ENCODE assay signal across 14 mouse cellular contexts in the genomic region with DNA sequence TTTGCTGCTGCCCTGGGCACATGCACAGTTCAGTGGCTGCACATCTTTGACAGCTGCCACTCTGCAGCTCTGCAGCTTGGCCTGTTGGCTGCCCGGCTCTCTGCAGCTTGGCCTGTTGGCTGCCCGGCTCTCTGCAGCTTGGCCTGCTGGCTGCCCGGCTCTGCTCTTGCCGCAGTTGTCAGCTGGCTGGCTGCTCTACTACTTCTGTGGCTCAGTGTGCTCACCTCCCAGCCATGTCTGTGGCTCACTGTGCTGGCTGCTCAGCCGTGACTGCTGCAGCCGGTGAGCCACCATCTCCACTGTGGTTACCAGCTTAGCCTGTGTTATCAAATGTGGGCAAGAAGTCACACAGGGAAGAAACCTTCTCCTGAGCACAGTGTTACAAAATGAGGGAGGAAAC. TPM values are rescaled to one million over a fixed set of nuclear protein-coding genes. Genes with fewer than 3 reads are reported as not detected.
DNase-seq lines count a peak whose midpoint lies in the region; TF ChIP-seq lines count a peak whose summit lies in the region.
"Had no signal": no experiment of that assay in that cellular context is flagged by ENCODE, and none has a peak within 500 bp of the region (broad histone marks: within the 10 kb centered on the region; RNA-seq: fewer than 3 reads in every experiment).

No protein-coding gene starts in this region.

- H3K27me3 ChIP-seq in cerebellum, adult 2 months (ENCODE audit: control insufficient read depth, insufficient read depth, low read length) = no peaks in the 10 kb centered on the region
- H3K27me3 ChIP-seq in heart, adult 2 months (ENCODE audit: control insufficient read depth, insufficient read depth, low read length) = no peaks in the 10 kb centered on the region
- H3K27me3 ChIP-seq: embryonic facial prominence, embryonic 12.5 days; neural tube, embryonic 13.5 days had no signal

- no peaks in the 10 kb centered on the region; the same call in 1 of the 2 replicates for H3K36me3 ChIP-seq in heart, adult 2 months (ENCODE audit: control insufficient read depth, insufficient read depth, low read length)
- H3K36me3 ChIP-seq: embryonic facial prominence, embryonic 12.5 days; neural tube, embryonic 13.5 days had no signal

- H3K27ac ChIP-seq in cerebellum, adult 2 months (ENCODE audit: insufficient read depth, low read length) = 0 out of 2 replicates have a peak overlapping the region, but pooled peaks have one; percentile 29
- no peak overlapping the region for H3K27ac ChIP-seq in heart, adult 2 months
- H3K27ac ChIP-seq: embryonic facial prominence, embryonic 12.5 days; left cerebral cortex, adult 2 months; neural tube, embryonic 13.5 days had no signal

- TF ChIP-seq CTCF in cerebellum, adult 2 months (IDR thresholded peaks at IDR 0.05; ENCODE audit: borderline replicate concordance, insufficient read depth, low read depth, low read length) = no peak
- TF ChIP-seq CTCF in heart, adult 2 months (IDR thresholded peaks at IDR 0.05) = no peak

- 16% methylated on average over 6 of the region's 6 CpGs for WGBS in cerebellum, adult 2 months
- 71% methylated on average over 6 of the region's 6 CpGs for WGBS in heart, adult 2 months

- no peaks in the 10 kb centered on the region; the same call in 1 of the 2 replicates for H3K4me1 ChIP-seq in cerebellum, adult 2 months (ENCODE audit: control insufficient read depth, insufficient read depth, low read length)
- H3K4me1 ChIP-seq in heart, adult 2 months (ENCODE audit: control insufficient read depth, insufficient read depth, low read length) = peaks cover 3% of the 10 kb centered on the region
- H3K4me1 ChIP-seq: embryonic facial prominence, embryonic 12.5 days had no signal

- intact Hi-C loops in heart, postnatal 25 days (cut with DNase I) = no loop called here
- intact Hi-C loops in heart, adult 2 months (cut with DNase I) = no loop called here

- H3K4me3 ChIP-seq in cerebellum, adult 2 months (replicated peaks; ENCODE audit: insufficient read depth, low read depth, low read length) = no peak overlapping the region
- no peak overlapping the region for H3K4me3 ChIP-seq in heart, adult 2 months
- H3K4me3 ChIP-seq: embryonic facial prominence, embryonic 12.5 days; left cerebral cortex, adult 2 months; neural tube, embryonic 13.5 days had no signal

- no peak overlapping the region for H3K9ac ChIP-seq in heart, adult 2 months (ENCODE audit: low read depth, low read length)
- H3K9ac ChIP-seq: embryonic facial prominence, embryonic 12.5 days; neural tube, embryonic 13.5 days had no signal

- no peaks in the 10 kb centered on the region for H3K79me2 ChIP-seq in heart, adult 2 months (replicated peaks; ENCODE audit: control insufficient read depth, insufficient read depth, low read length)

- no peak for TF ChIP-seq POLR2A in cerebellum, adult 2 months (IDR thresholded peaks at IDR 0.05; ENCODE audit: borderline replicate concordance, insufficient read depth, low read length)
- TF ChIP-seq POLR2A in heart, adult 2 months (IDR thresholded peaks at IDR 0.05; ENCODE audit: insufficient read depth, low read depth, low read length) = no peak

- TF ChIP-seq EP300 in heart, adult 2 months (IDR thresholded peaks at IDR 0.05; ENCODE audit: insufficient read depth, low read depth, low read length) = no peak

- DNase-seq in cerebellum, adult 2 months = no peak
- DNase-seq in cerebellum, adult 9-11 months = no peak
- DNase-seq in right cerebral cortex, postnatal 14 days = peak; percentile 6
- DNase-seq in right cerebral cortex, postnatal 25 days = no peak
- DNase-seq in kidney, postnatal 25 days = peak; percentile 18 to 45
- DNase-seq in thymus, postnatal 4 days = no peak
- DNase-seq in heart, postnatal 25 days (ENCODE audit: low spot score) = no peak
- DNase-seq in heart, adult 2 months = no peak
- DNase-seq: adrenal gland, postnatal 25 days; cerebellum, adult 11-12 months; right cerebral cortex, adult 18-20 months had no signal

RNA-seq across cellular contexts. Expression of gene Lekr1, which starts 4.2 kb away (rescaled TPM):
- polyA plus RNA-seq in cerebellum, adult 2 months (2012; rRNA removed) = 4.5 and 4.7 TPM in 2 replicates
- 1 to 10 TPM; 1.8 to 2.2 TPM for total RNA-seq in heart, postnatal 25 days (2021)
- total RNA-seq in heart, adult 2 months (2021) = 1 to 10 TPM; 2.1 to 2.2 TPM
- 0.84 and 1.8 TPM in 2 replicates for polyA plus RNA-seq in heart, adult 2 months (2012; rRNA removed)

Comparison
In these comparisons a context has a peak if more than half of its experiments do, and no peak if none do; other contexts are left out.
1. DNase-seq: peak in right cerebral cortex, postnatal 14 days (single experiment) and kidney, postnatal 25 days (2 of 2); none in cerebellum, adult 2 months (0 of 2), cerebellum, adult 9-11 months (single experiment), right cerebral cortex, postnatal 25 days (single experiment), thymus, postnatal 4 days (single experiment), heart, postnatal 25 days (single experiment) and heart, adult 2 months (0 of 2).